Mouse (Mus musculus) kidney, adult 2 months (tissue): ENCODE results near the gene Rae1.

Experiments
- CTCF ChIP-seq: fragments of 200-500 bp; conservative IDR thresholded peaks from 2 replicates; pipeline ENCODE4 v1.5.1; 2011; ENCODE audit warnings: low read depth, mild to moderate bottlenecking, control low read depth, low read length, moderate library complexity, mixed read lengths; ENCODE audit not compliant: insufficient read depth, insufficient read length
- POLR2A ChIP-seq: fragments of 200-500 bp; IDR thresholded peaks from one replicate; pipeline ENCODE4 v1.6.1; 2011; ENCODE audit warnings: low read depth, low read length, control low read depth

GRCm38 (mm10) chr2:172978131-172978633, 21.7 kb upstream of the Rae1 start:
- TF ChIP-seq CTCF (no peak), POLR2A (no peak)
